Mouse (Mus musculus) WW6 (cell line): Measurements from ENCODE around the gene Tmem29.
"Not testable (repeated sequence)": the region's sequence is repeated elsewhere in the genome, so short reads cannot be mapped to it uniquely, and the experiment has no call there.

Experiments
- DNase-seq: peaks from one replicate; pipeline ENCODE4 v3.0.0-alpha.2; 2013; ENCODE audit warnings: low read depth, low spot score

Tmem29 gene

GRCm38 (mm10) chrX:150458766-150459350 is at the start of gene Tmem29:
Tmem29 (minus strand) TSS chrX:150459154.
- no peak for DNase-seq

GRCm38 (mm10) chrX:150508696-150509095 is 49.7 kb upstream of the Tmem29 start:
- DNase-seq = no peak

GRCm38 (mm10) chrX:150487811-150488210 is 28.9 kb upstream of the Tmem29 start:
- not testable (repeated sequence) for DNase-seq

GRCm38 (mm10) chrX:150486314-150487030 is 27.5 kb upstream of the Tmem29 start:
- not testable (repeated sequence) for DNase-seq

GRCm38 (mm10) chrX:150477854-150478780 is 19.2 kb upstream of the Tmem29 start:
- DNase-seq = peak; percentile 52

- no peak for DNase-seq
These were observed 12.5 kb upstream of the Tmem29 start for GRCm38 (mm10) chrX:150471416-150471815.

- DNase-seq = no peak
These were observed 9.3 kb upstream of the Tmem29 start for GRCm38 (mm10) chrX:150468266-150468665.

- DNase-seq = not testable (repeated sequence)
These were observed 7.9 kb upstream of the Tmem29 start for GRCm38 (mm10) chrX:150466817-150467216.

GRCm38 (mm10) chrX:150460143-150460542 is 1.2 kb upstream of the Tmem29 start:
- DNase-seq = no peak

GRCm38 (mm10) chrX:150459411-150459927 is 515 bp upstream of the Tmem29 start:
- no peak for DNase-seq

GRCm38 (mm10) chrX:150458136-150458535 is 818 bp downstream of the Tmem29 start:
- no peak for DNase-seq

GRCm38 (mm10) chrX:150440505-150441338 is 18.2 kb downstream of the Tmem29 start:
- DNase-seq = no peak

GRCm38 (mm10) chrX:150436373-150436772 is 22.6 kb downstream of the Tmem29 start:
- DNase-seq = no peak

GRCm38 (mm10) chrX:150435367-150435766 is 23.6 kb downstream of the Tmem29 start:
- DNase-seq = no peak

GRCm38 (mm10) chrX:150413505-150413904 is 45.4 kb downstream of the Tmem29 start:
- DNase-seq = no peak
